Mouse (Mus musculus) cortical plate, adult 2 months (tissue): ENCODE results near the gene E030018B13Rik.

Experiments
- CTCF ChIP-seq: fragments of 200-500 bp; IDR thresholded peaks from 2 replicates; pipeline ENCODE4 v1.5.1; 2011; ENCODE audit warnings: mild to moderate bottlenecking, control low read depth, low read length; ENCODE audit not compliant: insufficient read depth; ENCODE audit errors: extremely low read depth
- POLR2A ChIP-seq: fragments of 200-500 bp; IDR thresholded peaks from 2 replicates; pipeline ENCODE4 v1.6.1; 2011; ENCODE audit warnings: mild to moderate bottlenecking, low read length, control low read depth; ENCODE audit not compliant: insufficient read depth; ENCODE audit errors: extremely low read depth

- TF ChIP-seq CTCF = no peak; the same call in 1 of the 2 replicates
- no peak for TF ChIP-seq POLR2A
These were observed 20.2 kb upstream of the E030018B13Rik start for GRCm38 (mm10) chr7:63896276-63896967.
